Mouse (Mus musculus) c-Kit-positive CD71-negative TER-119-negative erythroid progenitor cells, embryonic 14.5 days (primary cell): ENCODE data around the gene Olfr611.
"Not testable (repeated sequence)": the region's sequence is repeated elsewhere in the genome, so short reads cannot be mapped to it uniquely, and the experiment has no call there.

ENCODE experiments used
- DNase-seq: peaks from one replicate; pipeline ENCODE4 v3.0.0-alpha.2; 2013; ENCODE audit warnings: low read depth

The Olfr611 gene

GRCm38 (mm10) chr7:103520746-103521145 lies at the start of gene Olfr611:
TSS of gene Olfr611 (minus strand) at chr7:103520846.
- DNase-seq = not testable (repeated sequence)

DNA sequence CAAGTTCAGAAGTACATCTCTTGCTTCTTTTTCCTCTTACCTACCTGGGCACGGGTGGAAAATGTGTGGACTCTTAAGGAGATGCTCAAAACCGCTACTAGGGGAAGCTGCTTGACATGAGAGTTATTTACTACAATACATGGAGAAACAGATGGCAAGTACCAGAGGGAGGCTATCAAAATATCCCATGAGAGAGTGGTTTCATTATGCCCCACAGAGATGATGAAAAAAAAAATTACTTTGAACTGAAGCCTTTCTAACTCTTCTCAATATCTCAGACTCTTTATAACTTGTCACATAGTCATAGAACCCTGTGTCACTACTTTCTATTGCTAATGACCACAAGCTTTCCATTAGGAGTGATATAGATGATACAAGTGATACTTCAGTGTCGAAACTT lies 48.4 kb upstream of the Olfr611 start, which contains the start of gene Olfr616:
Olfr616 (minus strand) TSS at position 101 of the 400 bp plus-strand sequence.
- no peak for DNase-seq

DNA sequence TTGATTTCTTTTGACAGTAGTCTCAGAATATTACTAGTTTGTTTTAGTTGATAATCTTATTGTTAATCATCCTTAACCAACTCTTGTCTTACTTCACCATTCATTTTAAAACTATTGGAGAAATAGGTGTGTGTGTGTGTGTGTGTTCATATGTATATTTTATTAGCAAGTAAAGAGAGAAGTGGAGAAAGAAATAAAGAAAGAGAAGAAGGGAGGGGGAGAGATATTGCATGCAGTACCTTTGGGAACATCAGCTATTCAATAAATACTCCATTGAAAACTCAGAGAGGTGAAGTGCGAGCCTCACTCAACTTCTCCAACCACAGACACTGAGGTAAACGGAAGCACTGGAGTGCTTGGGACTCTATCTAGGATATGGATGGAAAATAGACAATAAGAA lies 35.1 kb upstream of the Olfr611 start, which contains the start of gene Olfr615:
Olfr615 (plus strand) TSS at position 301 of the 400 bp plus-strand sequence.
- no peak for DNase-seq

DNA sequence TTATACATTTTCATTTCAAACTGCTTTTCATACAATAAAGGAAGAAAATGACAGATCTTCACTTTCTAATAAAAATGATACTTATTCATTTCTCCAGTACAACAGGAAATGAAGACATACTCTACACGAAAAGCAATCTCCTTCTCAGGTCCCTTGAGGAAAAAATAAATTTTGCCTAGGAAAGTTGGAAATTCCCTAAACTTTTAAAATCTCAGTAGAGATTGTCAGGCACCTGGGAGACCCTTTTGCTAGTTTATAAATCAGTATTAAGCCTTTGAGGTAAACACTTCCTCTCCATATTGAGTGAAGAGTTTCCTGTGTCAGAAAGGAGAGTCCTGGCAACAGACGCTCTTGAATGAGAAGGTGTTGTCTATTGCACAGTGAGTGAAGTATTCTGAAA lies 27.1 kb upstream of the Olfr611 start, which contains the start of gene Olfr613:
Olfr613 (plus strand) TSS at position 301 of the 400 bp plus-strand sequence.
- no peak for DNase-seq

DNA sequence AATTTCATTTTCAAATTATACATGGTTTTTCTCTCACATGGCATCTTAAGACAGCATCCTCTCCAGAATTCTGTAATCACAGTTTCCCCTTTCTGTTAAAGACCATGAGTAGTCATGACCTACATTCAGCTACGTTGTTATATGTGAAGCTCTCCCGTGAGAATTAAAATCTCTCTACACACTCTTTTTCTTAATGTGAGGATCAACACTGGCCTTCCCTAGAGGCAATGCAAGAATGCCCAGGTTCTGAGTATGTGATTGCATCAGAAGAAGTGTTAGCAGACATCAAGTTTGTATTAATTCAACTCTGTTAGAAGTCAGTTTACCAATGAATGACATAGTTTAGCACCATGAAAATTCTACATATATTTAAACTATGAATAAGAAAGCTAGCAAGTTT lies 22.0 kb upstream of the Olfr611 start, which contains the start of gene Olfr612:
Olfr612 (minus strand) TSS at position 101 of the 400 bp plus-strand sequence.
- DNase-seq = not testable (repeated sequence)

DNA sequence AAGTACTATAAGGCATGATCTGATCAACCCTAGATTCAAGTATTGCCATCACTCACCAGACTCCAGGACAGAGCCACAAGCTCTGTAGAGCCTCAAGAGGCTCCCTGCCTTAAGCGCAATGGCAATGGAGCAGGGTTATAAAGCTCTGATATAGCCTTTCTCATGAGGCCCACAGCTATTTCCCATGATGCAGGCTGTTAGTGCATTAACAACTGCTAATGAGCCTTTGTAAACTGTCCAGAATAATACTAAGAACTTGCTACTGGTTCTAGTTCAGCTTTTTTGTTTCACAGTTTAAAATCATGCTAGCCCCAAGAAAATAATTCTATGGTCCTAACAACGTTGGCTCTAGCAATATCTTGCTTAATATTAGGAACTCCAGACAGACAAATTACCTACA lies 8.6 kb downstream of the Olfr611 start, which contains the start of gene Olfr610:
Olfr610 (minus strand) TSS at position 101 of the 400 bp plus-strand sequence.
- no peak for DNase-seq

DNA sequence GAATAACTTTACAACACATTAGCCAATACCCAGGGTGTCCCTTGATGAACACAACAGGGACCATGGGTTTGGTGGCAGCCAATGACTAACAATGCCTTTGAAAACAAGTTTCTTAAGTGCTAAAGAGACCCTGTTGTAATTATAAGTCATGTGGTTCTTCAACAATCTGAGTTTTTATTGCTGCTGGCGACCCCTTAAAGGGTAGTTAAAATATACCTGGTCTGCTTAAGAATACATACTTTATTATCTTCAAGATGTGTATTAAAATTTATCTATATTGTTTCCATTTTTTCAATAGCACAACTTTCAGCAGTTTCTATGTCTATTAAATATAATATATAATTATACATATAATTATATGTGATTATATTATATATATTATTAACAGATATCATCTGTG lies 22.7 kb downstream of the Olfr611 start, which contains the start of gene Olfr609:
Olfr609 (minus strand) TSS at position 101 of the 400 bp plus-strand sequence.
- DNase-seq = no peak

- DNase-seq = not testable (repeated sequence)
These were observed 43.5 kb downstream of the Olfr611 start for GRCm38 (mm10) chr7:103477106-103477505.

DNA sequence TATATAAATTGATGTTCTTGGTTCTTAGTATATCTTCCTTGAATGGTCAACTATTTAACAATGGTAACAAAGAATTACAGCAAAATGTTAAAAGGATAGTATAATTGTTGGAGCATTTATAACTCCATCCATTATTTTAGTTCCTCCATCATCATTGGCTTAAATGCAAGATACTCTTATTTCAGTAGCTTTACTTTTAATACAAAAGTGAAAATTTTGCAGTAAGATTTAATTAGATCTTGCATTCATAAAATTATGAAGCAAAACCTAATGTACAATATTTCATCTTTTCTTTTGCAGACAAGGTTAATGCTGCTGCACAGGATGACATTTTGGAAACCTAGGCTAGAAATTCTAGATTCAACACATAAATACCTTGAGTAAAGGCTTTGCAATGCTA lies 51.1 kb downstream of the Olfr611 start, which contains the start of gene Olfr608:
Olfr608 (plus strand) TSS at position 301 of the 400 bp plus-strand sequence.
- no peak for DNase-seq
